Mouse (Mus musculus) MEL (cell line): ENCODE results near the gene Rasef. TPM values are rescaled to one million over a fixed set of nuclear protein-coding genes. Genes with fewer than 3 reads are reported as not detected.
"Not testable (repeated sequence)": the region's sequence is repeated elsewhere in the genome, so short reads cannot be mapped to it uniquely, and the experiment has no call there.

ENCODE experiments used
- DNase-seq: peaks from one replicate; pipeline ENCODE4 v3.0.0; 2011; ENCODE audit warnings: low read depth, low spot score
- H3K27ac ChIP-seq: 2 replicates; pipeline ENCODE4 v1.5.1; 2012; ENCODE audit warnings: low read depth, mild to moderate bottlenecking, control low read depth, low read length, moderate library complexity; ENCODE audit not compliant: control insufficient read depth
- H3K27me3 ChIP-seq, 2 experiments: fragments of 150-350 bp in 1 of 2; sonication (generic) in 1 of 2; 2 replicates each; pipeline ENCODE4 v1.6.1; 2012; ENCODE audit warnings: low read length in 2 of 2, mild to moderate bottlenecking in 2 of 2, improper control_type of control experiment in 1 of 2, moderate library complexity in 1 of 2; ENCODE audit not compliant: insufficient read depth in 2 of 2, control insufficient read depth in 1 of 2
- H3K36me3 ChIP-seq, 2 experiments: 2 replicates each; pipeline ENCODE4 v1.6.1; 2012 to 2014; ENCODE audit warnings: low read length in 2 of 2, improper control_type of control experiment in 1 of 2, inconsistent platforms in 1 of 2, mild to moderate bottlenecking in 1 of 2; ENCODE audit not compliant: insufficient read depth in 2 of 2, control insufficient read depth in 1 of 2
- H3K4me1 ChIP-seq, 2 experiments: fragments of 150-350 bp in 1 of 2; sonication (generic) in 1 of 2; 2 replicates each; pipeline ENCODE4 v1.6.1; 2012; ENCODE audit warnings: low read length in 2 of 2, improper control_type of control experiment in 1 of 2, mild to moderate bottlenecking in 1 of 2; ENCODE audit not compliant: insufficient read depth in 2 of 2, control insufficient read depth in 1 of 2
- H3K4me3 ChIP-seq, 2 experiments: fragments of 150-350 bp in 1 of 2; sonication (generic) in 1 of 2; 2 replicates each; pipeline ENCODE4 v1.5.1; 2012; ENCODE audit warnings: low read depth in 2 of 2, low read length in 2 of 2, mild to moderate bottlenecking in 2 of 2, moderate library complexity in 2 of 2, control low read depth in 1 of 2, improper control_type of control experiment in 1 of 2; ENCODE audit not compliant: control insufficient read depth in 1 of 2, insufficient read depth in 1 of 2
- H3K79me2 ChIP-seq: 2 replicates; pipeline ENCODE4 v1.6.1; 2012; ENCODE audit warnings: mild to moderate bottlenecking, low read length, moderate library complexity; ENCODE audit not compliant: control insufficient read depth, poor library complexity, insufficient read depth
- H3K9ac ChIP-seq: 2 replicates; pipeline ENCODE4 v1.6.1; 2012; ENCODE audit warnings: low read depth, mild to moderate bottlenecking, control low read depth, low read length, moderate library complexity; ENCODE audit not compliant: control insufficient read depth, poor library complexity, severe bottlenecking
- H3K9me3 ChIP-seq: fragments of 150-350 bp; sonication (generic); replicated peaks from 2 replicates; pipeline ENCODE4 v1.6.1; 2012; ENCODE audit warnings: mild to moderate bottlenecking, low read length, improper control_type of control experiment, moderate library complexity; ENCODE audit not compliant: insufficient read depth
- CHD2 ChIP-seq: IDR thresholded peaks from 2 replicates; pipeline ENCODE4 v1.6.1; 2011; ENCODE audit warnings: low read length, improper control_type of control experiment
- KAT2A ChIP-seq: conservative IDR thresholded peaks from 2 replicates; pipeline ENCODE4 v1.6.1; 2012; ENCODE audit warnings: low read depth, low read length, improper control_type of control experiment, inconsistent platforms
- MAFK ChIP-seq: IDR thresholded peaks from 2 replicates; pipeline ENCODE4 v1.6.1; 2011; ENCODE audit warnings: low read depth, mild to moderate bottlenecking, low read length, improper control_type of control experiment, borderline replicate concordance
- SIN3A ChIP-seq: IDR thresholded peaks from 2 replicates; pipeline ENCODE4 v1.6.1; 2012; ENCODE audit warnings: low read length, improper control_type of control experiment, inconsistent platforms
- TBP ChIP-seq: IDR thresholded peaks from 2 replicates; pipeline ENCODE4 v1.8.0; 2011; ENCODE audit warnings: low read depth, low read length, improper control_type of control experiment
- polyA plus RNA-seq, 2 experiments: library from polyadenylated mRNA; stranded (reverse) in 1 of 2; unstranded in 1 of 2; fragments of >175 nt in 1 of 2; fragments of >200 nt in 1 of 2; gene quantifications; 2 replicates each; pipeline versions ENCODE4 v1.2.1 to v1.2.4; 2012; ENCODE audit warnings: low replicate concordance in 2 of 2, low read depth in 1 of 2; ENCODE audit not compliant: insufficient read length in 2 of 2, insufficient read depth in 1 of 2, missing spikeins in 1 of 2
- total RNA-seq: library from RNA; depleted of rRNA; stranded (reverse); fragments of 300-350 nt; gene quantifications from 2 replicates; pipeline ENCODE4 v1.2.3, GENCODE M21; 2012; rRNA removed

Rasef gene
- total and polyA plus RNA-seq, 3 experiments = not detected

DNA sequence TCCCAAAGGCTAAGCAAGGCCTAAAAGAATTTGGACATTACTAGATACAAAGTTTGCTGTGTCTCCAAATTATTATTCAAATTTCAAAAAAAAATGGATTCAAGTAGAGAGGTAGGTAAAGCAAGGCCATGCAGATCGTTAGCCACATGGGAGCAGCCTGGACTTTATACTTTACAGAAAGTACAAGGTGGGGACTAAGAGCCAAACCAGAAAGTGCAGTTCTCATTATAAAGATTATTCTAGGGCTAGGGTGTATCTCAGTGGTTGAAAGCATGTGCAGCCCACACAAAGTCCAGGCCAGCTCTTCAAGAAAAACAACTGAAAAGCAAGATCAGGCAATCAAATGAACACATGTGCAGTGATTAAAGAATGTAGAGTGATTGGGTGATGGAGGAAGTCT, 72.0 kb downstream of the Rasef start:
- Histone ChIP-seq H3K9ac (no peak overlapping the region), H3K36me3 (no peaks in the 10 kb centered on the region), H3K4me1 (no peaks in the 10 kb centered on the region), H3K9me3 (no peaks in the 10 kb centered on the region), H3K27ac (no peak overlapping the region), H3K27me3 (no peaks in the 10 kb centered on the region), H3K4me3 (no peak overlapping the region), H3K79me2 (no peaks in the 10 kb centered on the region)
- TF ChIP-seq SIN3A (no peak), MAFK (no peak), TBP (no peak), KAT2A (no peak), CHD2 (no peak)
- DNase-seq = no peak

DNA sequence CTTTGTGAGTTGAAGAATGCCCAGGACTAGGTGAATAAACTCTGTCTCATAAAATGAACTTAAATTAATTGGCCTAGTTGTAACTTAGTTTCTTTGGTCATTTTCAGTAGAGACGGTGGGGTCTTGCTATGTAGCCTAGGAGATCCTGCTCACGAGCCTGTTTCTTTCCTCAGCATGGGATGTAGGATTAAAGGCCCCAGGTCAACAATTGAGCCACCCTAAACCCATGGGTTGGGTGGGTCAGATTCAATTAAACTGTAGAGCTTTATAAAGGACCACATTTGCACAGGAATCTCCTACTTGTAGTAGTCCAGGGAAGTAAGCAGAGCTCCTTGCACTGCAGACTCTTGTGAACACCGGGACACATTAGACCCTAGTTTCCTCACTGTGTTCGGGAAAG, 107.6 kb downstream of the Rasef start, which contains the start of gene Gm428:
Gene Gm428, plus strand, starts transcription at position 301 of the 400 bp plus-strand sequence.
- not testable (repeated sequence) for DNase-seq, H3K79me2 ChIP-seq, H3K9ac ChIP-seq, H3K4me3 ChIP-seq, H3K27ac ChIP-seq, H3K4me1 ChIP-seq, H3K27me3 ChIP-seq, H3K36me3 ChIP-seq, H3K9me3 ChIP-seq

DNA sequence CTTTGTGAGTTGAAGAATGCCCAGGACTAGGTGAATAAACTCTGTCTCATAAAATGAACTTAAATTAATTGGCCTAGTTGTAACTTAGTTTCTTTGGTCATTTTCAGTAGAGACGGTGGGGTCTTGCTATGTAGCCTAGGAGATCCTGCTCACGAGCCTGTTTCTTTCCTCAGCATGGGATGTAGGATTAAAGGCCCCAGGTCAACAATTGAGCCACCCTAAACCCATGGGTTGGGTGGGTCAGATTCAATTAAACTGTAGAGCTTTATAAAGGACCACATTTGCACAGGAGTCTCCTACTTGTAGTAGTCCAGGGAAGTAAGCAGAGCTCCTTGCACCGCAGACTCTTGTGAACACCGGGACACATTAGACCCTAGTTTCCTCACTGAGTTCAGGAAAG, 122.7 kb downstream of the Rasef start, which contains the start of gene Gm11239:
Gene Gm11239, plus strand, starts transcription at position 301 of the 400 bp plus-strand sequence.
- H3K4me3 ChIP-seq, DNase-seq, H3K79me2 ChIP-seq, H3K9me3 ChIP-seq, H3K4me1 ChIP-seq, H3K9ac ChIP-seq, H3K36me3 ChIP-seq, H3K27ac ChIP-seq, H3K27me3 ChIP-seq: not testable (repeated sequence)

Other genes with a start within 250 kb of the Rasef start
- gene Gm11238, start 183.1 kb downstream of the Rasef start, total RNA-seq = not detected in 2 replicates
- gene Gm11238, start 183.1 kb downstream of the Rasef start, polyA plus RNA-seq = not detected
- gene Gm11237, start 168.0 kb downstream of the Rasef start, total RNA-seq = not detected in 2 replicates
- gene Gm11237, start 168.0 kb downstream of the Rasef start, polyA plus RNA-seq = not detected
- not detected in 2 replicates for gene Gm11236, start 152.9 kb downstream of the Rasef start, total RNA-seq
- gene Gm11236, start 152.9 kb downstream of the Rasef start, polyA plus RNA-seq = not detected
- not detected in 2 replicates for gene Gm11239, start 122.6 kb downstream of the Rasef start, total RNA-seq
- not detected for gene Gm11239, start 122.6 kb downstream of the Rasef start, polyA plus RNA-seq
- gene Gm428, start 107.5 kb downstream of the Rasef start, total RNA-seq = not detected in 2 replicates
- not detected for gene Gm428, start 107.5 kb downstream of the Rasef start, polyA plus RNA-seq
- not detected in 2 replicates for gene Gm11758, start 85.3 kb upstream of the Rasef start, total RNA-seq
- not detected for gene Gm11758, start 85.3 kb upstream of the Rasef start, polyA plus RNA-seq
- not detected in 2 replicates for gene Gm11757, start 100.1 kb upstream of the Rasef start, total RNA-seq
- gene Gm11757, start 100.1 kb upstream of the Rasef start, polyA plus RNA-seq = not detected
- gene Gm13871, start 115.0 kb upstream of the Rasef start, total RNA-seq = not detected in 2 replicates
- not detected for gene Gm13871, start 115.0 kb upstream of the Rasef start, polyA plus RNA-seq
- gene Gm11756, start 129.8 kb upstream of the Rasef start, total RNA-seq = not detected in 2 replicates
- not detected for gene Gm11756, start 129.8 kb upstream of the Rasef start, polyA plus RNA-seq
- gene 2310002L09Rik, start 159.9 kb upstream of the Rasef start, total RNA-seq = not detected in 2 replicates
- gene 2310002L09Rik, start 159.9 kb upstream of the Rasef start, polyA plus RNA-seq = not detected
- not detected in 2 replicates for gene Frmd3, start 222.4 kb upstream of the Rasef start, total RNA-seq
- not detected for gene Frmd3, start 222.4 kb upstream of the Rasef start, polyA plus RNA-seq